Mouse (Mus musculus): Measurements from ENCODE around the gene Rita1. TPM values are rescaled to one million over a fixed set of nuclear protein-coding genes. Genes with fewer than 3 reads are reported as not detected.

Gene Rita1
- total RNA-seq, 4 experiments from 2014 or later, result 4.9 to 8.3 (median 6.4) TPM

GRCm38 (mm10) chr5:120602210-120602609, 10.2 kb downstream of the Rita1 start:
- no peak for DNase-seq (ENCODE audit: low spot score in 2 of 2)

GRCm38 (mm10) chr5:120600946-120601668, 11.3 kb downstream of the Rita1 start:
- no peak for DNase-seq (ENCODE audit: low spot score in 2 of 2)

DNA sequence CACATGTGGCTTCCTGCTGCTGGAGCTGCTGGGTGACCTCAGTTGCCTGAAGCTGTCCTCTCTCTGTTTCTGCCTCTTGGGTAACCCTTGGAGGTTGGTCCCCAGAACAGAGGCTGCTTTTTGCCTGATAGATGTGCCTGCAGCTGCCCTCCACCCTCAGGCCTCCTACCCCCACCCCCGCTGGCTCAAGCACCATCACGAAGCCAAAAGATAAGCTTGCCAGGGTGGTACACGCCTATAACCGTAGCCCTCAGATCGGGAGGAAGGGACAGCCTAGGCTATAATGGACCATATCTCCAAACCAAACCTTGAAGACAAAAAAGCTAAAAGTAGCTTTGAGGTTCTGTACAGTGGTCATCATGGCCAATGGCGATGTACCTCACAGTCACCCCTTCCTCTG, 12.8 kb downstream of the Rita1 start:
- no peak for DNase-seq (ENCODE audit: low spot score in 2 of 2)

DNA sequence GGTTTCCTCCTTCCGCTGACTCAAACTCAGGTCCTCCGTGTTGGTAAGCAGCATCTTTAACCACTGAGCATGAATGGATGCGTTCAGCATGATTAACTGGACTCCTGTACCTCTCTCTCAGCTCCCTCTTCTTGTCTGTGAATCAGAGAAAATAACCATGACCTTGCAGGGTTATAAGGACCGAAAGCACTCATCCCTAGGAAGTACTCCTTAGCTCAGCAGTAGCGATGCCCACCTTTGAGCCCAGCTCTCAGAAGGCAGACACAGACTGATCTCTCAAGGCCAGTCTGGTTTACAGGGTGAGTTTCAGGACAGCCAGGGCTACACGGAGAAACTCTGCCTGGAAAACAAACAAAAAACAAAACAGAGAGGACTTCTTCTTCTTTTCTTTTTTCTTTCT, 17.9 kb downstream of the Rita1 start:
- DNase-seq (ENCODE audit: low spot score in 2 of 2), result no peak

DNA sequence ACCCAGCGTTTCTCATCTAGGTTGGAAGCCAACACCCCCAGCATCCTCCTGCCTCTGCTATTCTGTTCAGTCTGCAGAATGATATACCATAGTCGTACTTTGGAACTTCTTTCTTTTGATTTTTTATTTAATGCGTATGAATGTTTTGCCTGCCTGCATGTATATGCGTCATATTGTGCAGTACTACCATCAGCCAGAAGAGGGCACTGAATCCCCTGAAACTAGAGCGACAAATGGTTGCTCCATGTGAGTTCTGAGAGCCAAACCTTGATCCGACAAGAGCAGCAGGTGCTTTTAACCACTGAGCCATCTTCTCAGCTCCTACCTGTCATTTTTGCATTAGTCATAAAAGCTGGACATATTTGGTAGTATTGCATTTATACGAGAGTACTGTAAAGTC, 20.2 kb downstream of the Rita1 start:
- no peak for DNase-seq (ENCODE audit: low spot score in 2 of 2)

DNA sequence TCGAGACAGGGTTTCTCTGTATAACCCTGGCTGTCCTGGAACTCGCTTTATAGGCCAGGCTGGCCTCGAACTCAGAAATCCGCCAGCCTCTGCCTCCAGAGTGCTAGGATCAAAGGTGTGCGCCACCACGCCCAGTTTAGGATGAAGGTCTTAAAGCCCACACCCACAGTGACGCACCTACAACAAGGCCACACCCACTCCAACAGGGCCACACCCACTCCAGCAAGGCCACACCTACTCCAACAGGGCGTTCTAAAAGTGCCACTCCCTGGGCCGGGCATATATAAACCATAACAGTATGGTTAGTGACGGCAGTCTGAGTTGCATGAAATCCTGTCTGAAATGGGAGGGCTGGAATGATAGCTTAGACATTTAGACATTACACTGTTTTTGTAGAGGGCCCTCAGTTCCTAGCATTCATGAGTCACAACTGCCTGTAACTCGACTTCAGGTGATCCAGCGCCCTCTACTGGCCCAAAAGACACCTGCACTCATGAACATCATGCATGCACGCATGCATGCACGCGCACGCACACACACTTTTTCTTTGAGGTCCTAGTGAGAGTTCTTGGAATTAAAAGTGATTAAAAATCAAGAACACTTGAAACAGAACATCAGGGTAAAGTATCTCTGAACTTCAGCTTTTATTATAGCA, 21.9 kb downstream of the Rita1 start:
- DNase-seq (ENCODE audit: low spot score in 2 of 2), result no peak

DNA sequence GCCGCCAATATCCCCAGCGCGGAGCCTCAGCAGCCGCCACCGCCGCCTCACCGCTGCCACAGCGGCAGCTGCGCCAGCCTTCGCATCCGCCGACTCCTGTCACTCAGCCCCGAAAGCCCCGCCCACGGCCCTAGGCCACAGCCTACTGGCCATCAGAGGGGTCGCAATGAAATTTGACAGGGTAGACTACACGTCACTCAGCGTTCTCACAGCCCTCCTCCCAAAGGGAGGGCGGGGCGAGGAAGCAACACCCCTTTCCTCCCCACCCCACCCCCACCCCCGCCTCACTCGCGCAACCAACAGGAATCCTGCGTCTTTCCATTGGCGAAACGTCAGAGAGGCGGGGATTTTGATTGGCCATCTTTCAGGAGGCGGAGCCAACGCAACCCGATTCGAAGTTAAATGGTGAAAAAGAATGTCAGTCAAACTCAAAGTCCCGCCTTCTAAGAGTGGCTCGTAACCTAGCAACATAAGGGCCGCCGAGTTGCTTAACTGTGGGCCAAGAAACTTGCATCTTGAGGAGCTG, 23.8 kb downstream of the Rita1 start, which contains the start of the genes Tpcn1 and Iqcd:
Tpcn1 (minus strand) TSS at position 105 of the 526 bp plus-strand sequence.
Iqcd (plus strand) TSS at position 448 of the 526 bp plus-strand sequence.
- peak; percentile 98 to 99 for DNase-seq (ENCODE audit: low spot score in 2 of 2)

DNA sequence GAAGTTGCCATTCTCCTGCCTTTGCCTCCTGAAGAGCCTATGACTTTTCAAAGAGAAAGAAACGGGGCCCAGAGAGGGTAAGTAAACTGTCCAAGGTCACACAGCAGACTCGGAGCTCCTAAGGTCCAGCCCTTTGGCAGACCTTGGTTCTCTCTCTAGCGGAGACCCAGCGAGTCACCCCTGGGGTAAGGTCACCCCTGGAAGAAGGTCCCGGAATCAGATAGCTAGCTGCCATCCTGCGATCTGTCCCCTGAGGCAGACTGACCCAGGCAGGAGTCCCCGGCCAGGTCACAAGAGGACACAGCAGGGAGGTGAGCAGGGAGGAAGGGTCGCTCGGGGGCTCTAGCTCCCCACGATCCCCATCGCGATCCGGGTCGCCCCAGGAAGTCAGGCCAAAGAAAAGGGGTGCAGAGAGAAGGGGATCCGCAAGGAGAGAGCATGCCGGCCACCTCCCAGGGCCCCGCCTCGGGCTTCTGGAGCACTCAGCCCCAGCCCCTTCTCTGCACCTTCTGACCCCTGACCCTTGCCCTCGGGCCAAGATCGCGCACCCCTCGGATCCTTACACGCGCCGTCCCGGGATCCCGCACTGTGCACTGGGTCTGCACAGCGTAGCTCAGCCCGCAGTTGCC, 24.3 kb downstream of the Rita1 start:
- DNase-seq (ENCODE audit: low spot score in 2 of 2), result no peak

DNA sequence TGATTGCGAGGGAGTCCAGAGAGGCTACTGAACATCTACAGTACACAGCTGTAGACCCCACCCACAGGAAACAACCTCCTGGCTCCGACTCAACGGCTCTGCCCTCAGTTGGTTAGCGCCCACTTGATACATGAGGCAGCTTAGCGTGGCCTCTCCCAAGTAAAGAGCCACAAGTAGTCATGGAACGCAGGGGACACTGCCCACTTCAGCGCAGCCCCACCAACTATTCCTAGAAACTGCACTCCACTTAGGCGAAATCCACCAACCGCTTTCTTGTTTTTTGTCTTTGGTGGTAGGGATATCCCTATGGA, 24.8 kb downstream of the Rita1 start:
- no peak for DNase-seq (ENCODE audit: low spot score in 2 of 2)

DNA sequence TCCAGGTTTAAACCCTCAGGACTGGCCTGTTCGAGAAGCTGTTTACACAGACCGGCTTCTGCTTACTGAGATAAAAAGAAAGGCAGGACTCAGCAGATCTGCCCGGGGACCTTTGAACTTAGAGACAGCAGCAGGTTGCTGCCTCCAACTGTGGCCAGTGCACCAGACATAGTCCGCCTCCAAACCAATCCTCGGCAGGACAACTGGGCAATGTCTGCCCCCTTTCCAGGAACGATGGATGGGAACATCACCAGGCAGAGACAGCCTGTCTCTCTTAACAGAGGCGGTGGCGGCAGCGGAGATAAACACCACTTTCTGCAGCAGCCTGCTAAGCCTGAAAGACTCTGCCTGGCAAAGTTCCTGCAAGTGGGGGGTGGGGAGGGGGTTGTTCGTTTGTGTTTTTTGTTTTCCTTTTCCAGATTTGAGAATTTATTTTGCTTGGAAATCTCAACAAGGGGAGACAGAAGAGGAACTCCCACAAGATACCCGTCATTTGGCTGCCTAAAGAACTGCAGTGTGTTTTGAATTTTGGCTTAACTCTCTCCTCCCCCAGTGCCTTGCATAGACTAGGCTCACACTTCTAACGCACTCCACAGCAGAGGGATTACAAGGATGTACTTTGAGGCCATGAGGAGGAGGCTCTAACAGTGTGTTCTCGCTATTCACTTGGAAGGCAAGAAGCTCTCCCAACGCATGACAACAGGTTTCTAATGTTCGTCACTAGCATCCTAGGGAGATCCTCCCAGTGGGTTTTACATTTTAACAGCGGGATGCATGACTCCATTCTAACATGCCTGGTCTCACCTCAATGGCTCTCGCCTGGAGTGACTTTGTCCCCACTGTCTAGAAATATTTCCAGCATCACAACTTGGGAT, 25.4 kb downstream of the Rita1 start:
- no peak for DNase-seq (ENCODE audit: low spot score in 2 of 2)

DNA sequence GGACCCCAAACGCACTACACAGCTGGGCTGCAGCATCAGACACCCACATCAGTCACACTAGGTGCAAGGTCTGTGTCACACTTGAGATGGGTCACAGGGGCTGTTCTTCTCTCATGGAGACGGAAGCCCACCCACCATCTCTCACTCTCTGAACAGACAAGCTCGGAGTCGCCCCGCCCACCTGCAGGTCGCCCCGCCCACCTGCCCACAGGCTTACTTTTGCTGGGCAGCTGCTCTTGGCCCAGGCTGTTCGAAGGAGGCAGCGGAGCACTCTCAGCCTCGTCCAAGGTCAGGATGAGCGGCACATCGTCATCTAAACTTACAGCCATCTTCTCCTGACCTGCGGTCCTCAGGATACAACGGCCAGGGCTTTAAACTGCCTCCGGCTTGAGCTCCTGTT, 27.4 kb downstream of the Rita1 start:
- no peak for DNase-seq (ENCODE audit: low spot score in 2 of 2)

DNA sequence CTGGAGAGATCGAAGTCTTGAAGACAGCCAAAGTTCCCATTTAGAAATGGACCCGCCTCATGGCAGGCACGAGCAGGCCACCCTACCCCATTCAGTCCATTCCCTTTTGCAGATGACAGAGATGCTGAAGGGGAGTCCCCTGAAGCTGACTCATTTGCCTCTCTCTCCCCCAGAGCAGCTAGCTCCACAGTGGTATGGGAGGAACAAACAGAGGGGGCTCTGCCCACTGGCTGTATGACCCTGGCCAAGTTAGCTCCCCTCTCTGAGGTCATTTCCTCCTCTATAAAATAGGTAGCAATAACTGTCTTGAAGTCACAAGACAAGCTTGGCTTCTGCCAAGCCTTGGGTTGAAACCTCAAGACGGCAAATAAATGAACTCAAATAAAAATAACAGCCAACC, 28.9 kb downstream of the Rita1 start:
- no peak for DNase-seq (ENCODE audit: low spot score in 2 of 2)

GRCm38 (mm10) chr5:120582002-120582401, 30.4 kb downstream of the Rita1 start:
- no peak for DNase-seq (ENCODE audit: low spot score in 2 of 2)

DNA sequence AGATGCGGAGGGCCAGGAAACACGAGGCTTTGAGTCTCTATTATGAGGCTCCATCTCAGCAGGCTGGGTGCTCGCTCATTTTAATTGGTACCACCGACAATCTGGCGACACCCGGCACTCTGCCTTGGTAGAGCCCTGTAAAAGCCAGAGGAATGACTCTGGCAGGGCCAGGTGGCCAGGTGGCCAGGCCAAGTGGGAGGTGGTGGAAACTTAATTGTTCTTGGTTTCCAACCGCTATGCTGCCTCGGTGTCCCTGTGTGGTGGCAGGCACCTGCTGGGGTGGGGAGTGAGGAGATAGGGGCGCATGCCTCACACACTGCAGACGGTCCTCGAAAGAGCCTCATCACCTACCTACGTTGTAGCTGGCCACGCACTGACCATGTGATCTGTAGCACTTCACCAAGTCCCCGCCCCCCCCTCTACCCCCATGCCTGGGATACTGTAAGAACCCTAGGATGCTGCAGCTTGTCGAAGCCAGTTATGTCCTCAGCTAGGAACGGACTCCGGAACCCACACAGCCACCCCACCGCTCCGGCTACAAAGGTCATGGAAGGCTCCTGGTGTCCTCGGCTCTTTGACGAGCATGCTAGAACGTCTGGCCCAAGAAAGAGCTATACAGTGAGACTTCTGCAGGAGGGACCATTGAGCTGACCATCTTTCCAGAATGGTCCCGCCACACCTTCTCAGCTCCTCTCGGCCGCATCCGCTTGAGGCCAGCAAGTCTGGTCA, 32.3 kb downstream of the Rita1 start:
- DNase-seq (ENCODE audit: low spot score in 2 of 2), result no peak

DNA sequence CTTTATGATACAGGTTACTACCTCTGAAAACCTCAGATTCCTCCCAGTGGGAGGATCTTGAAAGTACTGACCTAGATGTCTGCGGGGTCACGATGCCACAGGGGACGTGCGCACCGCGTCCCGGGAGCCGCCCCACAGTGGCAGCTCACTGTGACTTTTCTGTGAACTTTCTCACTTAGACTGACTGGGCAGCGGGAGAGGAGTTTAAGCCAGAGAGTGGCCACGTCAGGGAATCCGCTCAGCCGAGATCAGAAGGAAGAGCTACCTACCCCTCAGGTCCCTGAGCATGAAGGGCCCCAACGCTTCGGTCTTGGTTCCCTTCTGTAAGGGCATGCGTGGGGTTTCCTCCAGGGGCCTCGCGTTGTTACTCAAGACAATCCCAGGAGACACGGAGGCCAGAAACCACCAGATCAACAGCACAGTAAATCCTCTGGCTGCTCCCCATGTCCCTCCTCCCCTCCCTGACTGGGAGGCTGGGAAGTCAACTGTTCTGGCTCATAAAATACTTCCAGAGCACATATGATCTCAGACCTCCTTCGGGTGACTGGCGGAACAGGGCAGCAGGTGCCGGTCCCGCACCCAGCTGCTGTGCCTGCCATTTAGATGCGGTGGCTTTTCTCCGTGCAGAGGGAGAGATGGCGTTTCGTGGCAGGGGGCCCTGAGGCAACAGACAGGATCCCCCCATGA, 33.0 kb downstream of the Rita1 start:
- DNase-seq (ENCODE audit: low spot score in 2 of 2), result peak; percentile 77 to 84

- peak in 1 of 2 experiments; percentile 59 for DNase-seq (ENCODE audit: low spot score in 2 of 2)
Measured at GRCm38 (mm10) chr5:120578504-120579081, 33.8 kb downstream of the Rita1 start.

DNA sequence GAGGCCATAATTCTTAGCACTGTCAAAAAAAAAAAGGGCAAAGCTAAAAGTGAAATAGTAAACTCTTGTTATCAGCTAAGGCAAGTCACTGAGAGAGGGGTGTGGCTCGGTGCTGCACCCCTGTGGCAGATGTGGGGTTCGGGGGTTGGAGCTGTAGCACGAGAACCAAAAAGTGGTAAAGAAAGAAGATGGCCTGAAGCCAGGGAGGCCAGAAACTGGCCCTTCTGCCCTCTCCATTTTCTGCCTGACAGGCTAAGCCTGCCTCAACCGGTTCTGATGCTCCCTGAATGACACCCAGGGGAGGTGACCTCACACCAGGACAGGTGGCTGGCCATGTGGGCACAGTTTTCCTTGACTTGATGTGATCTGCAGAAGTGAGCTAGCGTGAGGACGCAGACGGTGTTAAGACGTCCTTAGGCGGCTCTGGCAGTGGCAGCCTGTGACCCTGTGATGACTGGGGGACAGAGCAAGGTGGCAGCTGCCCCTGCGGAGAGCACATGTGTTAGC, 34.4 kb downstream of the Rita1 start:
- DNase-seq (ENCODE audit: low spot score in 2 of 2), result no peak

- no peak for DNase-seq (ENCODE audit: low spot score in 2 of 2)
Measured at GRCm38 (mm10) chr5:120576781-120577301, 35.5 kb downstream of the Rita1 start.

GRCm38 (mm10) chr5:120574469-120575063, 37.8 kb downstream of the Rita1 start:
- no peak for DNase-seq (ENCODE audit: low spot score in 2 of 2)
